Mouse (Mus musculus) intestine, embryonic 15.5 days (tissue): ENCODE measurements around the gene Slc4a2. TPM values are rescaled to one million over a fixed set of nuclear protein-coding genes. Genes with fewer than 3 reads are reported as not detected.

Experiments
- ATAC-seq: fragments of 200-750 bp; cut with Nextera tagmentation; 2 replicates; pipeline ENCODE4 v1.8.0; 2017; ENCODE audit warnings: moderate TSS enrichment, moderate library complexity
- H3K27ac ChIP-seq: fragments of 300-500 bp; sonication (generic); 2 replicates; pipeline ENCODE4 v1.5.1; 2015; ENCODE audit warnings: mild to moderate bottlenecking, inconsistent platforms
- H3K27me3 ChIP-seq: fragments of 300-500 bp; sonication (generic); replicated peaks from 2 replicates; pipeline ENCODE4 v1.6.1; 2015; ENCODE audit warnings: inconsistent platforms
- H3K36me3 ChIP-seq: fragments of 300-500 bp; sonication (generic); 2 replicates; pipeline ENCODE4 v1.6.1; 2015; ENCODE audit warnings: inconsistent platforms
- H3K4me1 ChIP-seq: fragments of 300-500 bp; sonication (generic); replicated peaks from 2 replicates; pipeline ENCODE4 v1.6.1; 2015; ENCODE audit warnings: inconsistent platforms
- H3K4me2 ChIP-seq: fragments of 300-500 bp; sonication (generic); replicated peaks from 2 replicates; pipeline ENCODE4 v1.6.1; 2015; ENCODE audit warnings: mild to moderate bottlenecking, inconsistent platforms
- H3K4me3 ChIP-seq: fragments of 300-500 bp; sonication (generic); replicated peaks from 2 replicates; pipeline ENCODE4 v1.5.1; 2015; ENCODE audit warnings: inconsistent platforms
- H3K9ac ChIP-seq: fragments of 300-500 bp; sonication (generic); 2 replicates; pipeline ENCODE4 v1.6.1; 2015; ENCODE audit warnings: inconsistent platforms
- H3K9me3 ChIP-seq: fragments of 300-500 bp; sonication (generic); 2 replicates; pipeline ENCODE4 v1.6.1; 2016; ENCODE audit warnings: inconsistent platforms
- WGBS: fragments of 180-500 bp; shearing (Covaris S2); methylation state at CpG from one replicate; pipeline ENCODE4 v1.1.7; 2015; 5-methylcytosine and 5-hydroxymethylcytosine counted together
- polyA plus RNA-seq: library from polyadenylated mRNA; unstranded; fragments of >200 nt; fragmentation: Nextera tagmentation; extraction: Ambion mirVana; gene quantifications from 2 replicates; pipeline ENCODE4 v1.2.1, GENCODE M21; 2015

Gene Slc4a2
- polyA plus RNA-seq, 1 experiment from 2014 or later = 41.1 TPM

- Histone ChIP-seq H3K4me3 (no peak overlapping the region), H3K9me3 (no peaks in the 10 kb centered on the region), H3K9ac (no peak overlapping the region), H3K4me2 (no peak overlapping the region), H3K27me3 (no peaks in the 10 kb centered on the region), H3K4me1 (no peaks in the 10 kb centered on the region), H3K36me3 (peaks cover 20% of the 10 kb centered on the region; the same call in 1 of the 2 replicates), H3K27ac (no peak overlapping the region)
- 90% methylated on average over 10 of the region's 10 CpGs for WGBS
- ATAC-seq = no peak
Measured at GRCm38 (mm10) chr5:24399686-24400085, 24.0 kb upstream of the Slc4a2 start.

DNA sequence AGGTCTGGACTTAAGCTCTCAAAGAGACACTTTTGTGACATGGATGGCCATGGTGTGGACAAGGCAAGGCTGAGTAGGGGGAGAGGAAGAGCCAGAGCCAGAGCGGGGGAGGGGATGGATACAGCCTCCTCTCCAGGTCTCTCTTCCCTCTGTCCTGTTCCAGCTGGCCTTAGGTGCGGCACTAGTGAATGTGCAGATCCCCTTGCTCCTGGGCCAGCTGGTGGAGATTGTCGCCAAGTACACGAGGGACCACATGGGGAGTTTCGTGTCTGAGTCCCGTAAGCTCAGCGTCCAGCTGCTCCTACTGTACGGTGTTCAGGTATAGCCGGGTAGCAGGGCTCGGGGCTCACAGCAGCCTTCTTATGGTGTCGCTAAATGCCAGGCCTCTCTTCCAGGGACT is 23.3 kb upstream of the Slc4a2 start:
- Histone ChIP-seq H3K27me3 (no peaks in the 10 kb centered on the region), H3K9ac (no peak overlapping the region), H3K36me3 (peaks cover 20% of the 10 kb centered on the region; the same call in 1 of the 2 replicates), H3K4me2 (no peak overlapping the region), H3K9me3 (no peaks in the 10 kb centered on the region), H3K27ac (no peak overlapping the region), H3K4me1 (no peaks in the 10 kb centered on the region), H3K4me3 (no peak overlapping the region)
- 85% methylated on average over 11 of the region's 11 CpGs for WGBS
- no peak for ATAC-seq

DNA sequence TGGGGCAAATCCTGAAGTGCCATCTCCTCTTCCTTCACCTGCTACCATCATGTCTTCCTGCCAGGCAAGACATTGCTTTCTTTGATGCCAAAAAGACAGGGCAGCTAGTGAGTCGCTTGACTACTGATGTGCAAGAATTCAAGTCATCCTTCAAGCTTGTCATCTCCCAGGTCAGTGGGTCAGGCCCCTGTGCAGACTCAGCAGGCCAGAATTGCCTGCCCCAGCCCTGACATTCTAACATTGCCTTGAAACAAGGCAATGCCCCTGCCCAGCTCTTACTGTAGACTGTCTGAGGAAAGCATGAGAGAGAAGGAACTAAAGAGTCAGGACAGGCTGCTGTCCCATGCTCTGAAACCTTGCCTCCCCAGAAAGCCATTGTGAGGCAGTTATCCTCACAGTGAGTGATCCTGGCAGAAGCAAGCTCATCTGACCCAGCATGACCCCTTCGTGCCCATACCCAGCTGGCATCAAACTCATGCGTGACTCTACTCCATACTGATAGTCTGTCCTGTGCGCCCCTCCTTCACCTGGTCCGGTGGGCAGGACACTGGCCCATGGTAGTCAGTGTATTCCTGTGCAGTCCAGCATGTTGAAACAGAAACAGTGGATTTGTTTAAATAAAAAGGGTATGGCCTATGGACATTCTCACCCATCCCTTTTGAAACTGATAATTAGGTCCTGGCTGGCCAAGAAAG is 22.6 kb upstream of the Slc4a2 start:
- Histone ChIP-seq H3K4me2 (no peak overlapping the region), H3K27me3 (no peaks in the 10 kb centered on the region), H3K9ac (no peak overlapping the region), H3K9me3 (no peaks in the 10 kb centered on the region), H3K27ac (no peak overlapping the region), H3K4me1 (no peaks in the 10 kb centered on the region), H3K4me3 (no peak overlapping the region), H3K36me3 (peaks cover 23% of the 10 kb centered on the region; the same call in 1 of the 2 replicates)
- ATAC-seq = no peak
- 90% methylated on average over 5 of the region's 5 CpGs for WGBS

GRCm38 (mm10) chr5:24401969-24402368 is 21.7 kb upstream of the Slc4a2 start:
- H3K36me3 ChIP-seq = peaks cover 32% of the 10 kb centered on the region; the same call in 1 of the 2 replicates
- no peak overlapping the region for H3K9ac ChIP-seq
- no peak overlapping the region for H3K4me2 ChIP-seq
- no peak overlapping the region for H3K4me3 ChIP-seq
- H3K4me1 ChIP-seq = no peaks in the 10 kb centered on the region
- H3K27ac ChIP-seq = no peak overlapping the region
- WGBS = 80% methylated on average over 9 of the region's 9 CpGs
- ATAC-seq = peak; percentile 29; the same call in 1 of the 2 replicates
- no peaks in the 10 kb centered on the region for H3K9me3 ChIP-seq
- no peaks in the 10 kb centered on the region for H3K27me3 ChIP-seq

GRCm38 (mm10) chr5:24404594-24405360 is 18.9 kb upstream of the Slc4a2 start:
- whole genome bisulfite sequencing = 86% methylated on average over 6 of the region's 6 CpGs
- ATAC-seq = no peak
- no peaks in the 10 kb centered on the region for H3K27me3 ChIP-seq
- H3K9me3 ChIP-seq = no peaks in the 10 kb centered on the region
- H3K4me2 ChIP-seq = no peak overlapping the region
- peaks cover 39% of the 10 kb centered on the region for H3K36me3 ChIP-seq
- H3K4me3 ChIP-seq = no peak overlapping the region
- H3K27ac ChIP-seq = no peak overlapping the region
- no peak overlapping the region for H3K9ac ChIP-seq
- H3K4me1 ChIP-seq = no peaks in the 10 kb centered on the region

DNA sequence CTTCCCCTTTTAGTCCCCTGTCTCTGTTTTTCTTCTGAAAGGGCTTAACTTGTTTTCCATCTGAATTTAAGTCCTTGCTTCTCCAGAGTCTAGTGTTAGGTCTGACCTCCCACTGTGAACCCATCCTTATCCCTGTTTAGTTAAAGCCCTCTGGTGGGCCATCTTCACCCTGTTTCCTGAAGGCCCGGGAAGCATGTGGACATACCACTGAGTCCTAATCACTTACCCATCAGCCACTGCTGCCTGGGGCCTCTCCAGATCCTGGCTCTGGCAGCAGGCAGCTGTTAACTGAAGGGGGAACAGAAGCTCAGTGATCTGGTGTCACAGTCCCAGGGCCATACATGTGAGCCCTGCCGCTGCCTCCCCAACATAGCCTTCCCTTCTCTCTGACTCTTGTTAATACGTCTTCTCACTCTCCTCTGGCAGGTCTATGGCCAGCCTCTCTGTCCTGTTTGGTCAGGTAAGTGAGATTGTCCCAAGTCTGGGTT is 18.2 kb upstream of the Slc4a2 start:
- Histone ChIP-seq H3K36me3 (peaks cover 36% of the 10 kb centered on the region), H3K9ac (no peak overlapping the region), H3K4me2 (no peak overlapping the region), H3K4me1 (no peaks in the 10 kb centered on the region), H3K27me3 (no peaks in the 10 kb centered on the region), H3K27ac (no peak overlapping the region), H3K4me3 (no peak overlapping the region), H3K9me3 (no peaks in the 10 kb centered on the region)
- WGBS = 68% methylated on average over 3 of the region's 3 CpGs
- ATAC-seq = no peak

DNA sequence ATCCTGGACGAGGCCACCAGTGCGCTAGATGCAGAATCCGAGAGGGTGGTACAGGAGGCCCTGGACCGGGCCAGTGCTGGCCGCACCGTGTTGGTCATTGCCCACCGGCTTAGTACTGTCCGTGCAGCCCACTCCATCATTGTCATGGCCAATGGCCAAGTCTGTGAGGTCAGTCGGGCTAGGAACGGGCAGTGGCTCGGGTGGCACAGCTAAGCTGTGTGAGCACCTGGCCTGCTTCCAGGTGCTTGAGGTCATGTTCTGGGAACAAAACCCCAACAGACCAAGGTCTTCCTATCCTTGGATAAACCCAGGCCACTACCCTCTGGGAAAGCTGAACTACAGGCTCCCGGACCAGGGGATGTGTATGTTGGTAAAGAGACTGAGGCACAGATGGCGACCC is 15.0 kb upstream of the Slc4a2 start:
- H3K4me3 ChIP-seq = no peak overlapping the region
- 90% methylated on average over 13 of the region's 13 CpGs for WGBS
- no peak for ATAC-seq
- no peaks in the 10 kb centered on the region for H3K9me3 ChIP-seq
- H3K4me1 ChIP-seq = peaks cover 2% of the 10 kb centered on the region
- H3K4me2 ChIP-seq = no peak overlapping the region
- H3K36me3 ChIP-seq = peaks cover 20% of the 10 kb centered on the region
- H3K9ac ChIP-seq = no peak overlapping the region
- H3K27ac ChIP-seq = no peak overlapping the region
- no peaks in the 10 kb centered on the region for H3K27me3 ChIP-seq

DNA sequence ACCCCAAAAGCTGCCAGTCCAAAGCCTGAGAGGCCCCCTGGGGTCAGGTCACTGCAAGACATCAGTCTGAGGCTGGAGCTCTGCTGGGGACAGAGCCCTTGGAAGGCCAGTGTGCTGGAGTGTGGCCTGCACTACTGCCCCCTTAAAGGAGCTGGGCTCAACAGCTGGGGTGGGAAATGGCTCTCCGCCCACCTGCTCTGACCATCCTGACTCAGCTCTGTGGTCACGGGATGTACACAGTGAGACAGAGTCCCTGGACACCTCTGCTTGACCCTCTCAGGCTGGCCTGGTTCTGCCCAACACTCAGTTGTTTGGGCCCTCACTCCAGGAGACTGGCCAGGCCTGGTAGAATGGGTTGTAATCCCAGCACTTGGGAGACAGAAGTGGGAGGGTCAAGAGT is 14.2 kb upstream of the Slc4a2 start:
- H3K27me3 ChIP-seq = no peaks in the 10 kb centered on the region
- 79% methylated on average over 2 of the region's 2 CpGs for WGBS
- no peaks in the 10 kb centered on the region for H3K9me3 ChIP-seq
- no peak overlapping the region for H3K4me2 ChIP-seq
- H3K4me1 ChIP-seq = peaks cover 5% of the 10 kb centered on the region
- H3K27ac ChIP-seq = no peak overlapping the region
- H3K4me3 ChIP-seq = no peak overlapping the region
- ATAC-seq = no peak
- H3K36me3 ChIP-seq = peaks cover 20% of the 10 kb centered on the region
- H3K9ac ChIP-seq = no peak overlapping the region

DNA sequence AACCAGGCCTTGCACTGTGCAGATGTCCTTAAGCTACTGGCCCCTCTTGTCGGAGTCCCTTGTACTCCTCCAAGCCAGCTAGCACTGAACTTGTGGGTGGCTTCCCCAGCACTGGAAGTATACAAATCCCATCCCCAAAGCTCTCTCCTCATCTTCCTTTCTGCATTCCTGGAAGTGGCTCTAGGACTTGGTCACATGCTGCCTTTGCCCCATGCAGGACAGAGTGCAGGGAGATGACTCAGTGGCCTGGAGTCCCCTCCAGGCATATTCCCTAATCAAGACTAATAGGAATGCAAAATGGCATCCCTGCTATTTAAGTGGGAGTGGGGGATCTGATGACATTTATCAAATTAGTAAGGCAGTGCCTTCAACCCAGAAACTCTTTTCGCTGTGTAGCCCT is 11.6 kb upstream of the Slc4a2 start:
- 57% methylated on average over 2 of the region's 2 CpGs for WGBS

GRCm38 (mm10) chr5:24413042-24413693 is 10.5 kb upstream of the Slc4a2 start, which contains the start of gene Asic3:
Gene Asic3 (plus strand): TSS chr5:24413392.
- Histone ChIP-seq H3K4me3 (no peak within 1 kb of the TSS), H3K9ac (no peak within 1 kb of the TSS), H3K27ac (no peak within 1 kb of the TSS), H3K4me2 (0 out of 2 replicates have a peak within 1 kb of the TSS, but pooled peaks have one; percentile 12), H3K9me3 (no peaks in the 10 kb centered on the region), H3K27me3 (no peaks in the 10 kb centered on the region), H3K36me3 (peaks cover 4% of the 10 kb centered on the region), H3K4me1 (peaks cover 14% of the 10 kb centered on the region)
- peak; percentile 60 for ATAC-seq
- 35% methylated on average over 11 of the region's 11 CpGs for WGBS

More for the DNA sequence above, 11.6 kb upstream of the Slc4a2 start:
- H3K27ac ChIP-seq = no peak overlapping the region
- peaks cover 14% of the 10 kb centered on the region for H3K4me1 ChIP-seq
- H3K9ac ChIP-seq = no peak overlapping the region
- H3K4me2 ChIP-seq = no peak overlapping the region
- H3K27me3 ChIP-seq = no peaks in the 10 kb centered on the region
- no peaks in the 10 kb centered on the region for H3K9me3 ChIP-seq
- no peak for ATAC-seq
- H3K4me3 ChIP-seq = no peak overlapping the region
- peaks cover 8% of the 10 kb centered on the region for H3K36me3 ChIP-seq

DNA sequence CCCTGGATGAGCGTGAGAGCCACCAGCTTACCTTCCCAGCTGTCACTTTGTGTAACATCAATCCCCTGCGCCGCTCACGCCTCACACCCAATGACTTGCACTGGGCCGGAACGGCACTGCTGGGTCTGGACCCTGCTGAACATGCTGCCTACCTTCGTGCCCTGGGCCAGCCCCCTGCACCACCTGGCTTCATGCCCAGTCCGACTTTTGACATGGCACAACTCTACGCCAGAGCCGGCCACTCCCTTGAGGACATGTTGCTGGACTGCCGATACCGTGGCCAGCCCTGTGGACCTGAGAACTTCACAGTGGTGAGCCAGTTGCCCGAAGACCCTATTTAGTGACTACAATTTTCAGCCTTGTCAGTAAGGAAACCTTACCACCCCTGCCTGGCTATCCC is 9.7 kb upstream of the Slc4a2 start:
- no peak overlapping the region for H3K27ac ChIP-seq
- no peaks in the 10 kb centered on the region for H3K27me3 ChIP-seq
- H3K4me2 ChIP-seq = 0 out of 2 replicates have a peak overlapping the region, but pooled peaks have one; percentile 12
- peaks cover 14% of the 10 kb centered on the region for H3K4me1 ChIP-seq
- ATAC-seq = no peak
- H3K36me3 ChIP-seq = no peaks in the 10 kb centered on the region
- 84% methylated on average over 13 of the region's 13 CpGs for WGBS
- no peaks in the 10 kb centered on the region for H3K9me3 ChIP-seq
- no peak overlapping the region for H3K9ac ChIP-seq
- no peak overlapping the region for H3K4me3 ChIP-seq

DNA sequence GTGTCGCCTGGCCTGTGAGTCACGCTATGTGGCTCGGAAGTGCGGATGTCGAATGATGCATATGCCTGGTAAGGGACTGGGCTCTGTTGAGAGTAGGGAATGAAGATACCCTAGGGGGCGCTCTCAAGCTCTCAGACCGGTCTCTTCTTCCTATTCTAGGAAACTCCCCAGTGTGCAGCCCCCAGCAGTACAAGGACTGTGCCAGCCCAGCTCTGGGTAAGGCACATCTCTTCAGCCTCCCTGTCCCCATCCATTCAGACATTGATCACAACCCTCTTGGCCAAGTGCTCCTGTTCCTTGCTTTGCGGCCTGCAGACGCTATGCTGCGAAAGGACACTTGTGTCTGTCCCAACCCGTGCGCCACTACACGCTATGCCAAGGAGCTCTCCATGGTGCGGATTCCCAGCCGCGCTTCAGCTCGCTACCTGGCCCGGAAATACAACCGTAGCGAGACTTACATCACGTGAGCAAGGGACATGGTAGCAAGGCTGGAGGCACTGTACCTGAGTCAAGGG is 7.4 kb upstream of the Slc4a2 start:
- H3K27me3 ChIP-seq = no peaks in the 10 kb centered on the region
- H3K4me3 ChIP-seq = no peak overlapping the region
- peaks cover 14% of the 10 kb centered on the region for H3K4me1 ChIP-seq
- H3K9me3 ChIP-seq = no peaks in the 10 kb centered on the region
- no peaks in the 10 kb centered on the region for H3K36me3 ChIP-seq
- H3K4me2 ChIP-seq = peak overlapping the region; percentile 25; the same call in 1 of the 2 replicates
- no peak overlapping the region for H3K9ac ChIP-seq
- H3K27ac ChIP-seq = no peak overlapping the region
- 3% methylated on average over 21 of the region's 21 CpGs for WGBS
- peak; percentile 72 for ATAC-seq
